Mouse (Mus musculus) limb, embryonic 11.5 days (tissue): Measurements from ENCODE around the gene Prrx2. TPM values are rescaled to one million over a fixed set of nuclear protein-coding genes. Genes with fewer than 3 reads are reported as not detected.

Source experiments
- ATAC-seq: fragments of 200-750 bp; cut with Nextera tagmentation; 2 replicates; pipeline ENCODE4 v1.8.0; 2017; ENCODE audit warnings: low read depth; ENCODE audit not compliant: insufficient number of reproducible peaks, low FRiP score, low TSS enrichment
- DNase-seq: peaks from one replicate; pipeline ENCODE4 v3.0.0-alpha.2; 2015; ENCODE audit warnings: low spot score
- H3K27ac ChIP-seq: fragments of 300-500 bp; sonication (generic); replicated peaks from 2 replicates; pipeline ENCODE4 v1.5.1; 2014; ENCODE audit warnings: low read depth, mild to moderate bottlenecking, low read length
- H3K27me3 ChIP-seq: fragments of 300-500 bp; sonication (generic); 2 replicates; pipeline ENCODE4 v1.6.1; 2014; ENCODE audit warnings: mild to moderate bottlenecking, low read length, mixed read lengths; ENCODE audit not compliant: control insufficient read depth, insufficient read depth
- H3K36me3 ChIP-seq: fragments of 300-500 bp; sonication (generic); 2 replicates; pipeline ENCODE4 v1.6.1; 2014; ENCODE audit warnings: mild to moderate bottlenecking, low read length, moderate library complexity, mixed read lengths; ENCODE audit not compliant: control insufficient read depth, insufficient read depth
- H3K4me1 ChIP-seq: fragments of 300-500 bp; sonication (generic); 2 replicates; pipeline ENCODE4 v1.6.1; 2014; ENCODE audit warnings: low read length, mixed read lengths; ENCODE audit not compliant: control insufficient read depth, insufficient read depth
- H3K4me2 ChIP-seq: fragments of 300-500 bp; sonication (generic); 2 replicates; pipeline ENCODE4 v1.6.1; 2014; ENCODE audit warnings: low read depth, mild to moderate bottlenecking, moderate library complexity; ENCODE audit not compliant: severe bottlenecking
- H3K4me3 ChIP-seq: fragments of 300-500 bp; sonication (generic); 2 replicates; pipeline ENCODE4 v1.5.1; 2014; ENCODE audit warnings: low read depth, low read length
- H3K9ac ChIP-seq: fragments of 300-500 bp; sonication (generic); 2 replicates; pipeline ENCODE4 v1.6.1; 2014; ENCODE audit warnings: mild to moderate bottlenecking, low read length
- H3K9me3 ChIP-seq: fragments of 300-500 bp; sonication (generic); 2 replicates; pipeline ENCODE4 v1.6.1; 2016; ENCODE audit warnings: low read length; ENCODE audit not compliant: control insufficient read depth
- WGBS: fragments of 180-500 bp; shearing (Covaris S2); extraction: QIAGEN DNeasy Blood & Tissue Kit; methylation state at CpG from one replicate; pipeline ENCODE4 v1.1.7; 2014; 5-methylcytosine and 5-hydroxymethylcytosine counted together
- polyA plus RNA-seq: library from polyadenylated mRNA; unstranded; fragments of >200 nt; fragmentation: Nextera tagmentation; extraction: Ambion mirVana; gene quantifications from 2 replicates; pipeline ENCODE4 v1.2.1, GENCODE M21; 2014

The Prrx2 gene
- polyA plus RNA-seq, 1 experiment from 2014 or later, result 138 TPM

DNA sequence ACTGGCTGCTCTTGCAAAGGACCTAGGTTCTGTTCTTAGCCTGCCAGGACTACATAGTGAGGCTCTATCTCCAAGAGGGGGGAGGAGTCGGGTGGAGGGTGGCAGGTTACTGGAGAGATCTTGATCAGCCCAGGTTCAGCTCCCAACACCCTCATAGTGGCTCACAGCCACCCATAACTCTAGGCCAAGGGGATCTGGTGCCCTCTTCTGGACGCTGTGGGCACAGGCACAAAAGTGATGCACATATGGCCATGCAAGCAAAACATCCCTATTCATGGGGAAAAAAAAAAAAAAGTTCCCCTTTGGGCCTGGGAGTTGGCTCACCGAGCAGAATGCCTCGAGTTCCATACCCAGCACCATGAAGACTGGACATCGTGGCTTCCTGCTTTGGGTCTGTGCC is 5.5 kb upstream of the Prrx2 start:
- peaks cover 11% of the 10 kb centered on the region for H3K36me3 ChIP-seq
- peaks cover 27% of the 10 kb centered on the region for H3K4me1 ChIP-seq
- DNase-seq (peak; percentile 68), ATAC-seq (no peak)
- H3K27me3 ChIP-seq, result no peaks in the 10 kb centered on the region
- WGBS, result 39% methylated on average over 5 of the region's 5 CpGs
- no peaks in the 10 kb centered on the region for H3K9me3 ChIP-seq
- no peak overlapping the region for H3K27ac ChIP-seq
- no peak overlapping the region for H3K4me2 ChIP-seq
- H3K4me3 ChIP-seq, result no peak overlapping the region
- no peak overlapping the region for H3K9ac ChIP-seq

GRCm38 (mm10) chr2:30830283-30830795 is 4.4 kb upstream of the Prrx2 start, which contains the start of gene Asb6:
Gene Asb6 (minus strand): TSS chr2:30830333.
- DNase-seq (no peak), ATAC-seq (no peak)
- H3K27ac ChIP-seq, result 0 out of 2 replicates have a peak within 1 kb of the TSS, but pooled peaks have one; percentile 1
- no peak within 1 kb of the TSS for H3K4me3 ChIP-seq
- no peaks in the 10 kb centered on the region for H3K27me3 ChIP-seq
- peaks cover 4% of the 10 kb centered on the region for H3K36me3 ChIP-seq
- no peak within 1 kb of the TSS for H3K4me2 ChIP-seq
- H3K9ac ChIP-seq, result no peak within 1 kb of the TSS
- peaks cover 35% of the 10 kb centered on the region for H3K4me1 ChIP-seq
- H3K9me3 ChIP-seq, result no peaks in the 10 kb centered on the region
- 4% methylated on average over 4 of the region's 4 CpGs for WGBS

DNA sequence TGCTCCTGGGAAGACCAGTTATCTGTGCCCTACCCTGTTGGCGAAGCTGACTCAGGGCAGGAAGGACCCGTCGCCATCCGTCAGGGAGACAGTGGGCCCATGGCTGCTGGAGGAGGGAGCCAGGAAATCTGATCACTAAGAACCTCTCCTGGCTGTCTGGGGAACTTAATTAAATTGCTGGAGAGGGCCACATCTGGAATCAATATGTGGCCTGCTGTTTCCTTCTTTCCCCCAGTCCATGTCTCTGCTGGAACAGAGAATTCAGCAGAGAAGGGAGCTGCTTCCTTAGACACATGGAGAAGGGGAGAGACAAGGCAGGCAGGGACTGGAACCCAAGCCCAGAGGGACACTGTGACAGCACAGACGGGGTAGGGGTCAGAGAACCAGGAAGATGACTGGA is 1.1 kb upstream of the Prrx2 start:
- no peaks in the 10 kb centered on the region for H3K27me3 ChIP-seq
- peak overlapping the region; percentile 97 for H3K27ac ChIP-seq
- no peak overlapping the region for H3K4me3 ChIP-seq
- ATAC-seq (0 out of 2 replicates have a peak, but pooled peaks have one; percentile 27), DNase-seq (peak; percentile 76)
- no peak overlapping the region for H3K4me2 ChIP-seq
- peak overlapping the region; percentile 34 for H3K9ac ChIP-seq
- WGBS, result 3% methylated on average over 5 of the region's 5 CpGs
- no peaks in the 10 kb centered on the region for H3K36me3 ChIP-seq
- H3K9me3 ChIP-seq, result no peaks in the 10 kb centered on the region
- H3K4me1 ChIP-seq, result peaks cover 54% of the 10 kb centered on the region

GRCm38 (mm10) chr2:30836238-30836990 is 1.6 kb downstream of the Prrx2 start:
- Histone ChIP-seq H3K36me3 (no peaks in the 10 kb centered on the region), H3K27ac (peak overlapping the region; percentile 94), H3K9me3 (no peaks in the 10 kb centered on the region), H3K4me1 (peaks cover 50% of the 10 kb centered on the region), H3K4me3 (no peak overlapping the region), H3K27me3 (no peaks in the 10 kb centered on the region), H3K4me2 (peak overlapping the region; percentile 30; the same call in 1 of the 2 replicates), H3K9ac (peak overlapping the region; percentile 32; the same call in 1 of the 2 replicates)
- DNase-seq, result peak; percentile 91
- 2% methylated on average over 21 of the region's 21 CpGs for WGBS
- ATAC-seq, result peak; percentile 52

GRCm38 (mm10) chr2:30842615-30843014 is 7.8 kb downstream of the Prrx2 start:
- no peak overlapping the region for H3K9ac ChIP-seq

GRCm38 (mm10) chr2:30845152-30846070 is 10.6 kb downstream of the Prrx2 start:
- peak; percentile 66 for DNase-seq
- peak; percentile 31; the same call in 1 of the 2 replicates for ATAC-seq
- no peaks in the 10 kb centered on the region for H3K9me3 ChIP-seq

More at GRCm38 (mm10) chr2:30842615-30843014, 7.8 kb downstream of the Prrx2 start:
- WGBS, result 50% methylated on average over 10 of the region's 10 CpGs
- no peak for DNase-seq
- H3K4me1 ChIP-seq, result peaks cover 25% of the 10 kb centered on the region
- no peaks in the 10 kb centered on the region for H3K9me3 ChIP-seq
- no peak overlapping the region for H3K27ac ChIP-seq
- no peaks in the 10 kb centered on the region for H3K36me3 ChIP-seq
- H3K27me3 ChIP-seq, result no peaks in the 10 kb centered on the region
- no peak overlapping the region for H3K4me2 ChIP-seq
- no peak for ATAC-seq
- no peak overlapping the region for H3K4me3 ChIP-seq

GRCm38 (mm10) chr2:30846236-30846635 is 11.5 kb downstream of the Prrx2 start:
- peaks cover 47% of the 10 kb centered on the region for H3K4me1 ChIP-seq

More at GRCm38 (mm10) chr2:30845152-30846070, 10.6 kb downstream of the Prrx2 start:
- Histone ChIP-seq H3K27me3 (no peaks in the 10 kb centered on the region), H3K4me3 (peak overlapping the region; percentile 80), H3K27ac (peak overlapping the region; percentile 88), H3K4me1 (peaks cover 38% of the 10 kb centered on the region), H3K4me2 (peak overlapping the region; percentile 87), H3K9ac (peak overlapping the region; percentile 94), H3K36me3 (no peaks in the 10 kb centered on the region)
- WGBS, result 1% methylated on average over 61 of the region's 80 CpGs

DNA sequence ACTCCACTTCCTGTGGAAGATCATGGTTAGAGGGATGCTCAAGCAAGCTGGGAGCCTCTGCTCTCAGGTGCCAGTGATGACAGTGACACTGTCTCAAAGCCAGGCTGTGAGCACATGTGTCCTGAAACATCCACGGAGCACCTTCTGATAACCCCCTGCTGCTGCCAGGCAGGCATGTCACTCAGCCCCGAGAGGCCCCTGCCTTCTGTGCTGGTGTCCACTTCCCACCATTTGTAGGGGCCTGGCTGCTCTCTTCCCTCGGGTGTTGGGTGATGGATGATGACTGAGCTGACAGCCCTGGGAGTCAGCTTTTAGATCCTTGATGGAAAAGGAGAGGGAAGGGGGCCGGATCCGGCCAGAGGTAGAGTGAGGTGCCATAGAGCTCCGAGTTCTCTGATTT is 12.0 kb downstream of the Prrx2 start:
- Histone ChIP-seq H3K9me3 (no peaks in the 10 kb centered on the region), H3K9ac (peak overlapping the region; percentile 94), H3K4me1 (peaks cover 52% of the 10 kb centered on the region), H3K4me2 (peak overlapping the region; percentile 87), H3K4me3 (peak overlapping the region; percentile 80), H3K27ac (peak overlapping the region; percentile 53; the same call in 1 of the 2 replicates), H3K27me3 (no peaks in the 10 kb centered on the region), H3K36me3 (no peaks in the 10 kb centered on the region)
- DNase-seq (no peak), ATAC-seq (no peak)
- WGBS, result 4% methylated on average over 6 of the region's 6 CpGs

More at GRCm38 (mm10) chr2:30846236-30846635, 11.5 kb downstream of the Prrx2 start:
- no peak for DNase-seq
- Histone ChIP-seq H3K4me3 (peak overlapping the region; percentile 80), H3K9me3 (no peaks in the 10 kb centered on the region), H3K27me3 (no peaks in the 10 kb centered on the region), H3K36me3 (no peaks in the 10 kb centered on the region), H3K9ac (peak overlapping the region; percentile 94), H3K4me2 (peak overlapping the region; percentile 87), H3K27ac (peak overlapping the region; percentile 88; the same call in 1 of the 2 replicates)
- ATAC-seq, result no peak
- WGBS, result 29% methylated on average over 8 of the region's 8 CpGs
